Mouse (Mus musculus) bone marrow, adult 2 months (tissue): ENCODE results near the gene Gpx4.

Source experiments
- CTCF ChIP-seq: fragments of 200-500 bp; IDR thresholded peaks from 2 replicates; pipeline ENCODE4 v1.5.1; 2011; ENCODE audit warnings: low read length, control low read depth; ENCODE audit not compliant: control insufficient read depth, insufficient read depth
- POLR2A ChIP-seq: fragments of 200-500 bp; IDR thresholded peaks from 2 replicates; pipeline ENCODE4 v1.6.1; 2011; ENCODE audit warnings: low read depth, mild to moderate bottlenecking, control low read depth, low read length, borderline replicate concordance; ENCODE audit not compliant: control insufficient read depth

DNA sequence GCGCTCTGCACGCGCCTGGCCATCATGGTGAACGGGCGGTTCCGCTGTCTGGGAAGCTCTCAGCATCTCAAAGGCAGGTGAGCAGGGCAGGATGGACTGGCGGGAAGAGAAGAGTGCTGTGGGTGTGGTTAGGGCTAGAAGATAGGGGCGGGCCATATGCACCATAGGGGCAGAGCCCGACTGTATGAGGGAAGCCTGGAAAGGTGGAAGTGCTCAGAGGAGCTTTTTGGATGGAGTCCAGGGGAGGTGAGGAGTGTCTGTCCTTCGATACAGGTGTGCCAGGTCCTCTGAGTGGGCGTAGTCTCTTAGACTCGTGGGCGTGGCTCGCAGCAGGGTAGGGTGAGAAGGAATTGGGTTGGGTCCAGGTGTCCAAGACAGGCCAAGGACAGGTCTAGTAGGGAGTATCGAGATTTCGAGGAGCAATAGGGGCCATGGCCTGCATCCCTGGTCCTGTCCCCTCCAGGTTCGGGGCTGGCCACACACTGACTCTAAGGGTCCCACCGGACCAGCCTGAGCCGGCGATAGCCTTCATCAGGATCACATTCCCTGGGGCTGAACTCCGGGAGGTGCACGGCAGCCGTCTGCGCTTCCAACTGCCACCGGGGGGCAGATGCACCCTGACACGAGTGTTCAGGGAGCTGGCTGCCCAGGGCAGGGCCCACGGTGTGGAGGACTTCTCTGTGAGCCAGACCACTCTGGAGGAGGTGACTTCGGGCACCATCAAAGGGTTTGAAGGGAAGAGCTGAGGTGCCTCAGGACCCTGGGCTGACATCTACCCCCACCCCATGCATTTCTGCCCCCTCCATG, 32.3 kb upstream of the Gpx4 start:
- peak; percentile 30; the same call in 1 of the 2 replicates for TF ChIP-seq POLR2A
- TF ChIP-seq CTCF = peak; percentile 58
